Mouse (Mus musculus) cerebellum, adult 2 months (tissue): ENCODE results near the gene Ccpg1. TPM values are rescaled to one million over a fixed set of nuclear protein-coding genes. Genes with fewer than 3 reads are reported as not detected.
A peak's percentile ranks its signal among the peaks of the same experiment; 100 is the strongest.

Experiments used
- DNase-seq, 2 experiments: peaks; one replicate each; pipeline ENCODE4 v3.0.0; 2021
- H3K27ac ChIP-seq: fragments of 200-500 bp; 2 replicates; pipeline ENCODE4 v1.5.1; 2012; ENCODE audit warnings: low read length, control low read depth, inconsistent platforms; ENCODE audit not compliant: insufficient read depth
- H3K27me3 ChIP-seq: fragments of 200-500 bp; 2 replicates; pipeline ENCODE4 v1.6.1; 2012; ENCODE audit warnings: inconsistent platforms, mild to moderate bottlenecking, low read length, moderate library complexity; ENCODE audit not compliant: control insufficient read depth, insufficient read depth
- H3K4me1 ChIP-seq: fragments of 200-500 bp; 2 replicates; pipeline ENCODE4 v1.6.1; 2011; ENCODE audit warnings: low read length; ENCODE audit not compliant: control insufficient read depth, insufficient read depth
- H3K4me3 ChIP-seq: fragments of 200-500 bp; replicated peaks from 2 replicates; pipeline ENCODE3; 2011; ENCODE audit warnings: mild to moderate bottlenecking, low read depth, low read length, control low read depth; ENCODE audit not compliant: insufficient read depth
- CTCF ChIP-seq: fragments of 200-500 bp; IDR thresholded peaks from 2 replicates; pipeline ENCODE4 v1.5.1; 2011; ENCODE audit warnings: low read depth, mild to moderate bottlenecking, control low read depth, low read length, moderate library complexity, borderline replicate concordance; ENCODE audit not compliant: insufficient read depth
- POLR2A ChIP-seq: fragments of 200-500 bp; IDR thresholded peaks from 2 replicates; pipeline ENCODE4 v1.6.1; 2011; ENCODE audit warnings: low read length, control low read depth, borderline replicate concordance; ENCODE audit not compliant: insufficient read depth
- WGBS: fragments of 180-500 bp; shearing (Covaris S2); methylation state at CpG from one replicate; pipeline ENCODE4 v1.1.7; 2018; 5-methylcytosine and 5-hydroxymethylcytosine counted together
- polyA plus RNA-seq: library from polyadenylated mRNA; depleted of rRNA; stranded (reverse); fragments of >200 nt; gene quantifications from 2 replicates; pipeline ENCODE4 v1.2.3, GENCODE M21; 2012

The Ccpg1 gene
- polyA plus RNA-seq, 1 experiment = 76.8 TPM

- no peaks in the 10 kb centered on the region for H3K4me1 ChIP-seq
- WGBS = 86% methylated on average over 13 of the region's 13 CpGs
- no peaks in the 10 kb centered on the region for H3K27me3 ChIP-seq
- H3K4me3 ChIP-seq = no peak overlapping the region
- TF ChIP-seq POLR2A (no peak), CTCF (no peak)
- DNase-seq = no peak
- H3K27ac ChIP-seq = no peak overlapping the region
These were observed 16.2 kb downstream of the Ccpg1 start for GRCm38 (mm10) chr9:73001314-73002011.

- H3K4me3 ChIP-seq = no peak overlapping the region
- H3K27me3 ChIP-seq = no peaks in the 10 kb centered on the region
- no peaks in the 10 kb centered on the region for H3K4me1 ChIP-seq
- no peak for TF ChIP-seq POLR2A
- no peak for TF ChIP-seq CTCF
- 56% methylated on average over 3 of the region's 3 CpGs for WGBS
- no peak for DNase-seq
- no peak overlapping the region for H3K27ac ChIP-seq
These were observed 16.9 kb downstream of the Ccpg1 start for GRCm38 (mm10) chr9:73002177-73002576.

GRCm38 (mm10) chr9:73004076-73004475 lies 18.8 kb downstream of the Ccpg1 start:
- WGBS = 86% methylated on average over 8 of the region's 8 CpGs
- H3K27ac ChIP-seq = no peak overlapping the region
- no peaks in the 10 kb centered on the region for H3K27me3 ChIP-seq
- no peak for DNase-seq
- H3K4me1 ChIP-seq = no peaks in the 10 kb centered on the region
- H3K4me3 ChIP-seq = no peak overlapping the region
- no peak for TF ChIP-seq POLR2A

- Histone ChIP-seq H3K4me3 (no peak overlapping the region), H3K4me1 (no peaks in the 10 kb centered on the region), H3K27me3 (no peaks in the 10 kb centered on the region), H3K27ac (no peak overlapping the region)
- TF ChIP-seq POLR2A (no peak), CTCF (no peak)
- WGBS = 93% methylated on average over 6 of the region's 6 CpGs
- no peak for DNase-seq
These were observed 19.9 kb downstream of the Ccpg1 start for GRCm38 (mm10) chr9:73005106-73005505.

- H3K4me1 ChIP-seq = no peaks in the 10 kb centered on the region
These were observed 20.9 kb downstream of the Ccpg1 start for GRCm38 (mm10) chr9:73006175-73006574.

GRCm38 (mm10) chr9:73008384-73008783 lies 23.2 kb downstream of the Ccpg1 start:
- no peak overlapping the region for H3K27ac ChIP-seq
- no peak for DNase-seq
- H3K4me3 ChIP-seq = no peak overlapping the region
- no peak for TF ChIP-seq CTCF
- TF ChIP-seq POLR2A = no peak
- H3K27me3 ChIP-seq = no peaks in the 10 kb centered on the region
- H3K4me1 ChIP-seq = no peaks in the 10 kb centered on the region
- WGBS = 83% methylated on average over 3 of the region's 3 CpGs

More at GRCm38 (mm10) chr9:73006175-73006574, 20.9 kb downstream of the Ccpg1 start:
- TF ChIP-seq POLR2A (no peak), CTCF (0 out of 2 replicates have a peak, but pooled peaks have one; percentile 2)
- Histone ChIP-seq H3K4me3 (no peak overlapping the region), H3K27me3 (no peaks in the 10 kb centered on the region), H3K27ac (no peak overlapping the region)
- 87% methylated on average over 3 of the region's 3 CpGs for WGBS
- DNase-seq = no peak

GRCm38 (mm10) chr9:73012629-73013028 lies 27.4 kb downstream of the Ccpg1 start:
- DNase-seq = no peak
- no peak overlapping the region for H3K4me3 ChIP-seq
- H3K4me1 ChIP-seq = no peaks in the 10 kb centered on the region
- no peak for TF ChIP-seq CTCF
- TF ChIP-seq POLR2A = no peak
- H3K27ac ChIP-seq = no peak overlapping the region
- 89% methylated on average over 4 of the region's 4 CpGs for WGBS
- H3K27me3 ChIP-seq = no peaks in the 10 kb centered on the region

GRCm38 (mm10) chr9:73014724-73015123 lies 29.5 kb downstream of the Ccpg1 start:
- Histone ChIP-seq H3K27ac (no peak overlapping the region), H3K4me1 (peaks cover 4% of the 10 kb centered on the region; the same call in 1 of the 2 replicates), H3K27me3 (no peaks in the 10 kb centered on the region), H3K4me3 (no peak overlapping the region)
- TF ChIP-seq CTCF = no peak
- no peak for TF ChIP-seq POLR2A
- 89% methylated on average over 13 of the region's 13 CpGs for WGBS
- no peak for DNase-seq
